Comparison of ENCODE assay signal across 16 mouse cellular contexts in the genomic region with DNA sequence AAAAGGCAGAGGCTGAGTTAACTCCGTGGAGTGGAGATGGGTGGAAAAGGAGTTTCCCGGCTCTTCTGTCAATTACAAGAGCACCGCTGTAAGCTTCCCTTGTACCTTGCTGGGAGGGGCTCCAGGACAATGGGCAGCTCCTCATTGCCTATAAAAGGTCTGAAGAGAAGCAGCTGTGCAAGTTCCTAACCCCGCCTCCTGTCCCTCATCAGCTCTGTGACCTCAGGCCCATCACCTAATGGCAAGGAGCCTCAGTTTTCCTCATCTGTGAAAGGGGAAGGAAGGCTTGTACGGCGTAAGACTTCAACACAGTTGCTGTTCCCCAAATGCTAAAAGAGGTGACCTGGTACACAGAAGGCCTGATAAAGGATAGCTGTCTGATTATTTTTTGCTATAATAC. TPM values are rescaled to one million over a fixed set of nuclear protein-coding genes. Genes with fewer than 3 reads are reported as not detected.
"Had no signal": no experiment of that assay in that cellular context is flagged by ENCODE, and none has a peak within 500 bp of the region (broad histone marks: within the 10 kb centered on the region; RNA-seq: fewer than 3 reads in every experiment).

No protein-coding gene starts in this region.

- H3K9ac ChIP-seq: limb, embryonic 12.5 days; liver, embryonic 13.5 days; liver, postnatal 0 days; lung, embryonic 15.5 days; midbrain, embryonic 13.5 days; neural tube, embryonic 15.5 days had no signal

- H3K36me3 ChIP-seq: limb, embryonic 12.5 days; liver, embryonic 13.5 days; lung, embryonic 15.5 days; neural tube, embryonic 15.5 days had no signal

- H3K4me2 ChIP-seq: limb, embryonic 12.5 days; liver, embryonic 13.5 days; lung, embryonic 15.5 days; midbrain, embryonic 13.5 days; neural tube, embryonic 15.5 days had no signal

- H3K27me3 ChIP-seq: liver, embryonic 13.5 days; lung, embryonic 15.5 days; midbrain, embryonic 13.5 days; neural tube, embryonic 15.5 days had no signal

- DNase-seq: kidney, adult 18-20 months; kidney, postnatal 10 days; kidney, postnatal 4 days; liver; liver, embryonic 13.5 days; liver, postnatal 0 days; lung, postnatal 14 days; right cerebral cortex, adult 18-20 months; right cerebral cortex, postnatal 25 days; thymus, postnatal 4 days had no signal

- H3K4me1 ChIP-seq: liver, embryonic 13.5 days; lung, embryonic 15.5 days; megakaryocyte, embryonic 14.5 days had no signal

- H3K9me3 ChIP-seq: limb, embryonic 12.5 days; liver, embryonic 13.5 days; lung, embryonic 15.5 days; megakaryocyte, embryonic 14.5 days; midbrain, embryonic 13.5 days; neural tube, embryonic 15.5 days had no signal

- H3K27ac ChIP-seq: limb, embryonic 12.5 days; liver, embryonic 13.5 days; lung, embryonic 15.5 days; macrophage; midbrain, embryonic 13.5 days; neural tube, embryonic 15.5 days had no signal

- ATAC-seq: liver, postnatal 0 days; midbrain, embryonic 13.5 days had no signal

- H3K4me3 ChIP-seq: limb, embryonic 12.5 days; liver, embryonic 13.5 days; lung, embryonic 15.5 days; megakaryocyte, embryonic 14.5 days; midbrain, embryonic 13.5 days; neural tube, embryonic 15.5 days had no signal

RNA-seq across cellular contexts. Expression of a gene that starts 24.8 kb away (rescaled TPM):
- polyA plus RNA-seq: liver, postnatal 0 days; macrophage had no signal
